7 mouse cellular contexts compared by ENCODE assay signal in the genomic region with DNA sequence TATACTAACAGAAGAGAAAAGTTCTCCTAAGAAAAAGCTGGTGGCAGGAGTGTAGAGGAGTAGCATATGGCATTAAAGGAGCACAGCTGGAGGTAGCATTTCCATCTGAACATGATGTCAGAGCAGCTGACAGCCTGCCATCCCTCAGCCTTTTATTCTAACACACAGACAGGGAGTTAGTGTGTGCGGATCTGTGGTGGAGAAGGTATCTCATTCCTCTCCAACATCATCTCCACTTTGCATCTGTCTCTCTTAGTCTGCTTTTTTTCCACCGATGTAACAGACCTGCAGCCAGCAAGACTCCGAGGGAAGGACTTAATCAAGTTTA. TPM values are rescaled to one million over a fixed set of nuclear protein-coding genes. Genes with fewer than 3 reads are reported as not detected.
A peak's percentile ranks its signal among the peaks of the same experiment; 100 is the strongest.
DNase-seq lines count a peak whose midpoint lies in the region; ATAC-seq lines count a peak whose summit lies in the region.

No protein-coding gene starts in this region.

- peak overlapping the region; percentile 98 for H3K27ac ChIP-seq in hindbrain, embryonic 13.5 days
- H3K27ac ChIP-seq in midbrain, embryonic 10.5 days (replicated peaks): peak overlapping the region; percentile 99

- WGBS in hindbrain, embryonic 13.5 days: 5% methylated on average over 3 of the region's 3 CpGs
- 5% methylated on average over 3 of the region's 3 CpGs for WGBS in midbrain, embryonic 10.5 days

- peak overlapping the region; percentile 88 for H3K4me2 ChIP-seq in hindbrain, embryonic 13.5 days

- peaks cover 57% of the 10 kb centered on the region for H3K4me1 ChIP-seq in hindbrain, embryonic 13.5 days (replicated peaks)
- H3K4me1 ChIP-seq in midbrain, embryonic 10.5 days: peaks cover 70% of the 10 kb centered on the region

- H3K9me3 ChIP-seq in hindbrain, embryonic 13.5 days: no peaks in the 10 kb centered on the region
- no peaks in the 10 kb centered on the region for H3K9me3 ChIP-seq in midbrain, embryonic 10.5 days (replicated peaks)

- peak overlapping the region; percentile 76 for H3K4me3 ChIP-seq in hindbrain, embryonic 13.5 days
- peak overlapping the region; percentile 97 for H3K4me3 ChIP-seq in midbrain, embryonic 10.5 days

- ATAC-seq in hindbrain, embryonic 13.5 days (ENCODE audit: low FRiP score): no peak
- ATAC-seq in inflammation-experienced regulatory T-cells, adult 6 months: no peak

- peak; percentile 47 to 58 for DNase-seq in left cerebral cortex, adult 18-20 months (ENCODE audit: low spot score in 2 of 2)
- no peak for DNase-seq in left cerebral cortex, adult 11 months (ENCODE audit: low spot score)
- peak; percentile 74 to 82 for DNase-seq in cerebellum, postnatal 25 days
- DNase-seq in midbrain, embryonic 10.5 days (ENCODE audit: low spot score): no peak
- DNase-seq in gastrocnemius, postnatal 25 days: no peak

- H3K36me3 ChIP-seq in hindbrain, embryonic 13.5 days: peaks cover 11% of the 10 kb centered on the region
- H3K36me3 ChIP-seq in midbrain, embryonic 10.5 days: peaks cover 22% of the 10 kb centered on the region

- no peaks in the 10 kb centered on the region for H3K27me3 ChIP-seq in hindbrain, embryonic 13.5 days
- no peaks in the 10 kb centered on the region for H3K27me3 ChIP-seq in midbrain, embryonic 10.5 days (ENCODE audit: low read depth, poor library complexity, severe bottlenecking)

- H3K9ac ChIP-seq in hindbrain, embryonic 13.5 days: peak overlapping the region; percentile 89; the same call in 1 of the 2 replicates

RNA-seq across cellular contexts. Expression of a gene that starts 2.3 kb away (rescaled TPM):
- total RNA-seq in left cerebral cortex, adult 18-20 months (2021): 100 to 1,000 TPM; 341 to 359 TPM
- polyA plus RNA-seq in hindbrain, embryonic 13.5 days (2015; fragmentation: Nextera tagmentation; extraction: Ambion mirVana): 11.5 and 14.2 TPM in 2 replicates
- 5.1 and 6.1 TPM in 2 replicates for polyA plus RNA-seq in midbrain, embryonic 10.5 days (2016; fragmentation: Nextera tagmentation; extraction: Ambion mirVana)
- polyA plus RNA-seq in inflammation-experienced regulatory T-cells, adult 6 months (2017; shearing (Covaris generic)): 1 to 10 TPM in 2 of 3 experiments, under 1 TPM in 1; 0.63 to 3.9 (median 2.1) TPM
- 10 to 100 TPM; 75.6 to 95.6 TPM for total RNA-seq in gastrocnemius, postnatal 25 days (2021)

Comparison
In these comparisons a context has a peak if more than half of its experiments do, and no peak if none do; other contexts are left out.
1. DNase-seq: peak in left cerebral cortex, adult 18-20 months (2 of 2) and cerebellum, postnatal 25 days (2 of 2); none in left cerebral cortex, adult 11 months (single experiment), midbrain, embryonic 10.5 days (single experiment) and gastrocnemius, postnatal 25 days (single experiment).